Mouse (Mus musculus): ENCODE data around the gene Rhbdd3.
A peak's percentile ranks its signal among the peaks of the same experiment; 100 is the strongest.

The Rhbdd3 gene

GRCm38 (mm10) chr11:5130111-5130665 lies 31.5 kb downstream of the Rhbdd3 start:
- DNase-seq, result no peak

GRCm38 (mm10) chr11:5132751-5133150 lies 34.0 kb downstream of the Rhbdd3 start:
- no peak for DNase-seq

- no peak for DNase-seq
These were observed 37.2 kb downstream of the Rhbdd3 start for GRCm38 (mm10) chr11:5135914-5136313.

- DNase-seq, result no peak
These were observed 39.9 kb downstream of the Rhbdd3 start for GRCm38 (mm10) chr11:5138642-5139041.

- DNase-seq, result no peak
These were observed 40.6 kb downstream of the Rhbdd3 start for GRCm38 (mm10) chr11:5139372-5139771.

- DNase-seq, result peak; percentile 34
These were observed 41.9 kb downstream of the Rhbdd3 start for GRCm38 (mm10) chr11:5140619-5141018.

GRCm38 (mm10) chr11:5141252-5141651 lies 42.5 kb downstream of the Rhbdd3 start:
- no peak for DNase-seq

- no peak for DNase-seq
These were observed 43.2 kb downstream of the Rhbdd3 start for GRCm38 (mm10) chr11:5141965-5142364.

- no peak for DNase-seq
These were observed 46.9 kb downstream of the Rhbdd3 start for GRCm38 (mm10) chr11:5145600-5145999.

- DNase-seq, result no peak
These were observed 50.5 kb downstream of the Rhbdd3 start for GRCm38 (mm10) chr11:5149249-5149648.

- no peak for DNase-seq
These were observed 51.2 kb downstream of the Rhbdd3 start for GRCm38 (mm10) chr11:5149955-5150354.

GRCm38 (mm10) chr11:5150416-5151246 lies 51.9 kb downstream of the Rhbdd3 start:
- no peak for DNase-seq

- DNase-seq, result no peak
These were observed 52.5 kb downstream of the Rhbdd3 start for GRCm38 (mm10) chr11:5151247-5151630.

GRCm38 (mm10) chr11:5151680-5152337 lies 53.1 kb downstream of the Rhbdd3 start, which contains the start of gene Emid1:
Gene Emid1, minus strand, starts transcription at chr11:5152257.
- no peak for DNase-seq

- DNase-seq, result no peak
These were observed 56.5 kb downstream of the Rhbdd3 start for GRCm38 (mm10) chr11:5154961-5155805.
